Mouse (Mus musculus) limb, embryonic 13.5 days (tissue): ENCODE results near the gene Usp35. TPM values are rescaled to one million over a fixed set of nuclear protein-coding genes. Genes with fewer than 3 reads are reported as not detected.

Experiments
- ATAC-seq: fragments of 200-750 bp; cut with Nextera tagmentation; 2 replicates; pipeline ENCODE4 v1.8.0; 2017; ENCODE audit warnings: low read depth, moderate number of reproducible peaks, moderate TSS enrichment; ENCODE audit not compliant: low FRiP score
- H3K27ac ChIP-seq: fragments of 300-500 bp; sonication (generic); 2 replicates; pipeline ENCODE4 v1.5.1; 2015; ENCODE audit warnings: inconsistent platforms, mild to moderate bottlenecking, moderate library complexity
- H3K27me3 ChIP-seq: fragments of 300-500 bp; sonication (generic); 2 replicates; pipeline ENCODE4 v1.6.1; 2015; ENCODE audit warnings: mild to moderate bottlenecking, inconsistent platforms
- H3K36me3 ChIP-seq: fragments of 300-500 bp; sonication (generic); 2 replicates; pipeline ENCODE4 v1.6.1; 2015; ENCODE audit warnings: inconsistent platforms, mild to moderate bottlenecking, moderate library complexity
- H3K4me1 ChIP-seq: fragments of 300-500 bp; sonication (generic); 2 replicates; pipeline ENCODE4 v1.6.1; 2015; ENCODE audit warnings: inconsistent platforms
- H3K4me2 ChIP-seq: fragments of 300-500 bp; sonication (generic); replicated peaks from 2 replicates; pipeline ENCODE4 v1.6.1; 2015; ENCODE audit warnings: inconsistent platforms, mild to moderate bottlenecking, moderate library complexity
- H3K4me3 ChIP-seq: fragments of 300-500 bp; sonication (generic); 2 replicates; pipeline ENCODE4 v1.5.1; 2015; ENCODE audit warnings: moderate library complexity, mild to moderate bottlenecking, inconsistent platforms
- H3K9ac ChIP-seq: fragments of 300-500 bp; sonication (generic); 2 replicates; pipeline ENCODE4 v1.6.1; 2015; ENCODE audit warnings: mild to moderate bottlenecking, inconsistent platforms
- H3K9me3 ChIP-seq: fragments of 300-500 bp; sonication (generic); 2 replicates; pipeline ENCODE4 v1.6.1; 2016; ENCODE audit warnings: inconsistent platforms
- WGBS: fragments of 180-500 bp; shearing (Covaris S2); methylation state at CpG from one replicate; pipeline ENCODE4 v1.1.7; 2015; 5-methylcytosine and 5-hydroxymethylcytosine counted together
- polyA plus RNA-seq: library from polyadenylated mRNA; unstranded; fragments of >200 nt; fragmentation: Nextera tagmentation; extraction: Ambion mirVana; gene quantifications from 2 replicates; pipeline ENCODE4 v1.2.1, GENCODE M21; 2015

Gene Usp35
- polyA plus RNA-seq, 1 experiment from 2014 or later: 2.2 TPM

DNA sequence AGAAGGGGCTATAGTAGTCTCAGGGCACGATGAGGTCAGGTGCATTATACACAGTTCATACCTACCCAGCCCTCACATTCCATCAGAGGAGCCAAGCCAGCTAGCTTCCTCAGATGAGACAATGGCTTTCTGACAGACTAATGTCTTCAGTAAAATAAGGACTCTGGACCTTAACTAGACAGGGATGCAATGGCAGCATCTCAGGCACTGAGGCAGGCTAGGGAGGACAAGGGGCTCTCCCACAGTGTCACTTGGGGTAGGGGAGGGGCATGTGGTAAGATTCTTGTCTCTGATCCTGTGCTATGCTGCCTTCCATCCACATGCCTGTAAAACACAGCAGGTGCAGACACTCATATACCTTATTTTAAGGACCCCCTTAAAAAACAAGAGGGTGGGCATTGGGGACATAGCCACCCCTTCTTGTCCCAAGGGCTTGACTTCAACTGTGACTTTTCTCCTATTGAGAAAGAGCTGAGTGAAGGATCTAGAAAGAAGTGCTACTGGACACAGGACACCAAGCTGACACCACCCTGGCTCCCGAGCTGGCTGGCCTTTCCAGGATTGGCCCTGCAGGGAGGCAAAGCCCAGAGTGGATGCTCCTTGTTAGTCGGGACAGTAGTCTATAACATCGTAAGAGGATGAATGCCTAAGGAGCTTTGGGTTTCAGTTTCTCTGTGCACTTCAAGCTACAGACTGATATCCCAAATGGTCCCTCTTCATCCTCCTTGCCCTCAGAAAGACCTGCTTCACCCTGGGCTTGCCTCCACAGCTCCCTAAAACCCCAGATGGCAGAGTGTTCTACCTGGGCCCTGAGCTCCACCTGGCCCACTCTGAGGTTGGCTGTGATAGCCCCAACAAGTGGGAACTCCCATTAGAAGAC, 22.1 kb downstream of the Usp35 start:
- Histone ChIP-seq H3K4me3 (no peak overlapping the region), H3K4me2 (no peak overlapping the region), H3K4me1 (no peaks in the 10 kb centered on the region), H3K9ac (no peak overlapping the region), H3K27me3 (no peaks in the 10 kb centered on the region), H3K36me3 (peaks cover 81% of the 10 kb centered on the region), H3K9me3 (no peaks in the 10 kb centered on the region), H3K27ac (no peak overlapping the region)
- no peak for ATAC-seq
- 86% methylated on average over 4 of the region's 4 CpGs for WGBS

- Histone ChIP-seq H3K36me3 (peaks cover 80% of the 10 kb centered on the region), H3K27me3 (no peaks in the 10 kb centered on the region), H3K4me1 (no peaks in the 10 kb centered on the region), H3K9me3 (no peaks in the 10 kb centered on the region), H3K27ac (no peak overlapping the region), H3K4me2 (no peak overlapping the region), H3K9ac (no peak overlapping the region), H3K4me3 (no peak overlapping the region)
- 84% methylated on average over 1 of the region's 1 CpGs for WGBS
- no peak for ATAC-seq
These were observed 24.3 kb downstream of the Usp35 start for GRCm38 (mm10) chr7:97307546-97307945.

DNA sequence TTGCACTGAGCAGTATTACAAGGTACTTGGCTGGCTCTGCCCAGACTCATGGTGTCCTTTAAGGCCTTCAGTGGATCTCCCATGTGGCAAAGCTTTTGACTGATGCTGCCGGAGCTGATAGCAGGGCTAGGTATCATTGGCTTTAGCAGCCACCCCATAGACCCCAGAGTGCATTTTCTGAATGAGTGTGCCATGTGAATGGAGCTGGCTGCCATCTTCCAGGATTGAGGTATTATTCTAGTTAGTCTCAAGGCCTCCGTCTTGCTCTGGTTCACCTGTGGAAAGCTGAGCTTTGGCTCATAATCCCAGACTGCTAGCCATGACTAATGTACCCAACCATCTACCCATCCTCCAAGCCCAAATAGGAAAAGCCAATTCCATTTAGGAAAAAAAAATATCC, 25.0 kb downstream of the Usp35 start:
- WGBS: 88% methylated on average over 2 of the region's 2 CpGs
- H3K36me3 ChIP-seq: peaks cover 78% of the 10 kb centered on the region
- H3K4me3 ChIP-seq: no peak overlapping the region
- ATAC-seq: no peak
- no peaks in the 10 kb centered on the region for H3K4me1 ChIP-seq
- H3K4me2 ChIP-seq: no peak overlapping the region
- no peaks in the 10 kb centered on the region for H3K27me3 ChIP-seq
- H3K9me3 ChIP-seq: no peaks in the 10 kb centered on the region
- no peak overlapping the region for H3K9ac ChIP-seq
- no peak overlapping the region for H3K27ac ChIP-seq

GRCm38 (mm10) chr7:97305206-97305605, 26.6 kb downstream of the Usp35 start:
- WGBS: 88% methylated on average over 4 of the region's 4 CpGs

DNA sequence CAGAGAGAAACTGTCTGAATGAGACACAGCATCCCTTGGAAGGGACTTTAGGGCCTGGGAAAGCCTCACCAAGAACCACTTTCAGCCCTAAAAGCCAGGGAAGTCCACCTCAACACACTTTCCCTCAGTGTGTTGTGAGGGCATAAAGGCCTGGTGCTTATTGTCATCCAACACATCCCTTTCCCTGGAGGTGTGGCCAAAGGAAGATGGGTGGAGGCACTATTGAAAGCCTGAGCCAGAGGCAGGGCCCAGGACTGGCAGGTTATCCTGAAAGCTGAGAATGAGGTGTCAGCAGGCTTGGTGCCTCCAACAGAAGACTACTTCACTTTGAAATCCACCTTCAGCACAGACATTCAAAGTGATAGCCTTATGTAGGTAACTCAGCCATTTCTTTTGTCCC, 27.3 kb downstream of the Usp35 start:
- Histone ChIP-seq H3K4me2 (no peak overlapping the region), H3K27ac (no peak overlapping the region), H3K36me3 (peaks cover 55% of the 10 kb centered on the region), H3K4me3 (no peak overlapping the region), H3K4me1 (no peaks in the 10 kb centered on the region), H3K9me3 (no peaks in the 10 kb centered on the region), H3K27me3 (no peaks in the 10 kb centered on the region), H3K9ac (no peak overlapping the region)
- ATAC-seq: no peak

More at GRCm38 (mm10) chr7:97305206-97305605, 26.6 kb downstream of the Usp35 start:
- Histone ChIP-seq H3K9me3 (no peaks in the 10 kb centered on the region), H3K4me3 (no peak overlapping the region), H3K27ac (no peak overlapping the region), H3K4me1 (no peaks in the 10 kb centered on the region), H3K9ac (no peak overlapping the region), H3K4me2 (no peak overlapping the region), H3K36me3 (peaks cover 62% of the 10 kb centered on the region), H3K27me3 (no peaks in the 10 kb centered on the region)
- no peak for ATAC-seq

GRCm38 (mm10) chr7:97303614-97304013, 28.2 kb downstream of the Usp35 start:
- Histone ChIP-seq H3K36me3 (peaks cover 46% of the 10 kb centered on the region), H3K27ac (no peak overlapping the region), H3K9ac (no peak overlapping the region), H3K27me3 (no peaks in the 10 kb centered on the region), H3K4me3 (no peak overlapping the region), H3K4me1 (no peaks in the 10 kb centered on the region), H3K9me3 (no peaks in the 10 kb centered on the region), H3K4me2 (no peak overlapping the region)
- ATAC-seq: no peak
- WGBS: 75% methylated on average over 2 of the region's 2 CpGs

GRCm38 (mm10) chr7:97302876-97303275, 28.9 kb downstream of the Usp35 start:
- peaks cover 40% of the 10 kb centered on the region for H3K36me3 ChIP-seq
- H3K27me3 ChIP-seq: no peaks in the 10 kb centered on the region
- H3K9me3 ChIP-seq: no peaks in the 10 kb centered on the region
- ATAC-seq: no peak
- WGBS: 73% methylated on average over 4 of the region's 4 CpGs
- H3K4me1 ChIP-seq: no peaks in the 10 kb centered on the region
- H3K9ac ChIP-seq: no peak overlapping the region
- H3K27ac ChIP-seq: no peak overlapping the region
- H3K4me2 ChIP-seq: no peak overlapping the region
- no peak overlapping the region for H3K4me3 ChIP-seq

GRCm38 (mm10) chr7:97302261-97302660, 29.6 kb downstream of the Usp35 start:
- H3K9ac ChIP-seq: no peak overlapping the region
- H3K27me3 ChIP-seq: no peaks in the 10 kb centered on the region
- no peaks in the 10 kb centered on the region for H3K9me3 ChIP-seq
- peaks cover 35% of the 10 kb centered on the region for H3K36me3 ChIP-seq
- no peak overlapping the region for H3K4me2 ChIP-seq
- no peak for ATAC-seq
- WGBS: 90% methylated on average over 4 of the region's 4 CpGs
- no peaks in the 10 kb centered on the region for H3K4me1 ChIP-seq
- no peak overlapping the region for H3K27ac ChIP-seq
- no peak overlapping the region for H3K4me3 ChIP-seq

DNA sequence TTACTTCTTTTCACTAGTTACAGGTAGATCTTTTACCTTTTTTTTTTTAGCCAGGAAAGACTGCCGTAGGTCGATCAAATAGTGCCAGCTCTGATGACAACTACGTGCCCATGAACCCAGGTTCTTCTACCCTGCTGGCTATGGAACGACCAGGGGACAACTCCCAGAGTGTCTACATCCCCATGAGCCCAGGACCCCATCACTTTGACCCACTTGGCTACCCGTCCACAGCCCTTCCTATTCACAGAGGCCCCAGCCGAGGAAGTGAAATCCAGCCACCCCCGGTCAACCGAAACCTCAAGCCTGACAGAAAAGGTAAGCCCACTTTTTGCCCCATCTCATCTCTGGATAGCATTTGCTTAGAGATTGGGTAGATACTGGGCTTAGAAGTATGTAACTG, 30.5 kb downstream of the Usp35 start:
- Histone ChIP-seq H3K27me3 (no peaks in the 10 kb centered on the region), H3K9ac (no peak overlapping the region), H3K4me2 (no peak overlapping the region), H3K4me1 (no peaks in the 10 kb centered on the region), H3K9me3 (no peaks in the 10 kb centered on the region), H3K36me3 (peaks cover 28% of the 10 kb centered on the region), H3K27ac (no peak overlapping the region), H3K4me3 (no peak overlapping the region)
- 79% methylated on average over 8 of the region's 8 CpGs for WGBS
- ATAC-seq: no peak

DNA sequence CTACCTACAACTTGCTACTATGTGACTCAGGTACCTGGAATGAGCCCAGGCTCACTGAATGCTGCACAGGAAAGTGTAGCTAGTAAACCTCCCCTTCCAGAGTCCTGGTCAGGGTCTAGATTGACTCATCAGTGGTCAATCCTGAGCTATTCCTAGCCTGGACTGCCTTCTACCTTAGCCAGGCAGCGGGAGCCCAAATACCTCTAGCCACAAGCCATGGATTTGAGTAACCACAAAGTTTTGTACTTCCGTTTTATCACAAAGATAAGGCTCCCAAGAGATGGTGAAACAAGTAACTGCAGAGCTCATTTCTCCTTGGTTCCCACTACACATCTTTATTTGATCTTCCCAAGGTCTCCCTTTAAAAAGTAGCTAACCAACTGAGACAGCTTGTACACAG, 30.9 kb downstream of the Usp35 start:
- 90% methylated on average over 2 of the region's 2 CpGs for WGBS
- Histone ChIP-seq H3K4me3 (no peak overlapping the region), H3K27me3 (no peaks in the 10 kb centered on the region), H3K9me3 (no peaks in the 10 kb centered on the region), H3K4me1 (no peaks in the 10 kb centered on the region), H3K4me2 (no peak overlapping the region), H3K9ac (no peak overlapping the region), H3K27ac (no peak overlapping the region), H3K36me3 (peaks cover 28% of the 10 kb centered on the region)
- no peak for ATAC-seq

GRCm38 (mm10) chr7:97298943-97299342, 32.9 kb downstream of the Usp35 start:
- WGBS: 77% methylated on average over 6 of the region's 6 CpGs
- Histone ChIP-seq H3K4me1 (no peaks in the 10 kb centered on the region), H3K36me3 (peaks cover 14% of the 10 kb centered on the region), H3K9ac (no peak overlapping the region), H3K27me3 (no peaks in the 10 kb centered on the region), H3K4me3 (no peak overlapping the region), H3K27ac (no peak overlapping the region), H3K9me3 (no peaks in the 10 kb centered on the region), H3K4me2 (no peak overlapping the region)
- ATAC-seq: no peak

DNA sequence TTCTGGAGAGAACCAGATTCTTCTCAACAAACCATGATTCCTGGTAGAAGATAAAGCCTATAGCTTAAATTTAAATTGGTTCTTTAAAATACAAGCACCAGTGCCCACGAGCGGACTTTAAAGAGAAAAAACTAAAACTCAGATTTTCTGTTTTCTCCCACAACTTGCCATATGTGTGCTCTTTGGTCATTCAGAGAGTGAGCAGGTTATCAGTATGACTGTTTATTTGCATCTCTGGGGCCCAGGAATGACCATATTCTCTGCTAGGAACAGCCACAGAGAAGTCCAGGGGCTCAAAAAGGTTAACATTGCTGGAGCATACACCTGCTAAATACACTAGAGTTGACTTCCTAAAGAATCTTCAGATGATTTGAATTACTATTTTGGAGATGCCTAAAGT, 33.5 kb downstream of the Usp35 start:
- H3K9ac ChIP-seq: no peak overlapping the region
- H3K36me3 ChIP-seq: peaks cover 10% of the 10 kb centered on the region
- H3K4me1 ChIP-seq: no peaks in the 10 kb centered on the region
- 80% methylated on average over 2 of the region's 2 CpGs for WGBS
- H3K4me2 ChIP-seq: no peak overlapping the region
- no peak overlapping the region for H3K27ac ChIP-seq
- no peak for ATAC-seq
- H3K27me3 ChIP-seq: no peaks in the 10 kb centered on the region
- H3K4me3 ChIP-seq: no peak overlapping the region
- H3K9me3 ChIP-seq: no peaks in the 10 kb centered on the region

DNA sequence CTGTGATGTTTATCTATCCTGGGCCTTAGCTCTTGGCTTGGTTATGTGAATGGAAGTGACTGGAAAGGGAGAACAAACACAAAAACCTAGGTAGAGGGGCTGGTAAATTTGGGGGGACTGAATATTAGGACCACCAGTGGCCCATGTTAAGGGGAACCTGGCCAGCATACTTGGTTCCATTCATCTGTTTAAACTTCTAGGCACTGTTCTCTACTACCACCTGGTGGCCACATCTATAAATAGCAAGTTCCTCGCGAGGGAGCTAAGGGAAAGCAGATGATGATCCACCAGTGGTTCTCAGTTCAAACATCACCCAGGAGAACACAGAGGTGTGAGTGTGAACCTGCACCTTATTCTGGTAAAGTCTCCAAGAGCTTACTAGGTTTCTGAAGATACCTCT, 34.4 kb downstream of the Usp35 start:
- Histone ChIP-seq H3K4me2 (no peak overlapping the region), H3K27me3 (no peaks in the 10 kb centered on the region), H3K27ac (no peak overlapping the region), H3K36me3 (peaks cover 5% of the 10 kb centered on the region; the same call in 1 of the 2 replicates), H3K9me3 (no peaks in the 10 kb centered on the region), H3K4me3 (no peak overlapping the region), H3K9ac (no peak overlapping the region), H3K4me1 (no peaks in the 10 kb centered on the region)
- 5% methylated on average over 2 of the region's 2 CpGs for WGBS
- no peak; the same call in 1 of the 2 replicates for ATAC-seq
